Mouse (Mus musculus) liver, embryonic 14.5 days (tissue): Measurements from ENCODE around the gene Sos1.

Experiments
- CTCF ChIP-seq: IDR thresholded peaks from 2 replicates; pipeline ENCODE4 v1.5.1; 2016; ENCODE audit warnings: antibody characterized with exemption, low read depth, control low read depth
- EP300 ChIP-seq: IDR thresholded peaks from 2 replicates; pipeline ENCODE4 v1.6.1; 2016; ENCODE audit warnings: antibody characterized with exemption, low read depth

- TF ChIP-seq CTCF (0 out of 2 replicates have a peak, but pooled peaks have one; percentile 14), EP300 (no peak)
Measured at GRCm38 (mm10) chr17:80517244-80517643, 37.0 kb upstream of the Sos1 start.
